Mouse (Mus musculus) kidney, postnatal 10 days (tissue): ENCODE results near the gene Fbxo47.

Source experiments
- DNase-seq: peaks from one replicate; pipeline ENCODE4 v3.0.0; 2021; ENCODE audit warnings: mixed read lengths

The Fbxo47 gene

GRCm38 (mm10) chr11:97829365-97829764 is 54.6 kb downstream of the Fbxo47 start:
- DNase-seq: peak; percentile 4

GRCm38 (mm10) chr11:97827654-97828053 is 56.3 kb downstream of the Fbxo47 start:
- DNase-seq: no peak

DNA sequence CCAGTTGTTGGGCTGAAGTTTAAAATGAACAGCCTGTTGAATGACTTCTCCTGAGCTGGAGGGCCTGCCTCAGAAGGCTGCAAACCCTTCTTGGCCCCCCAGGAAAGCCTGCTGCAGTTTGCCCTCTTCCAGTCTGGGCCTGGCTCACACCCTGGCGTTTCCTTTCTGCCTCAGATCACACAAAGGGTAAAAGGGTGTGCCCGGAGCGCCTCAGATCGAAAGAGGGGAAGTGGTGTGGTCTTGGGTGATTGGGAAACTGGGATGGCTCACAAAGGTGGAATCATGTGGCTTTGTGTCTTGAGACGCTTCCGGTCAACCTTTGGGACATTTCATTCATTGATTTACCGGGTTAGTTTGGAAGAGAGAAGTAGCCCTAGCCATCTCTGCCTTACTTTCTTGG is 57.5 kb downstream of the Fbxo47 start:
- DNase-seq: no peak

DNA sequence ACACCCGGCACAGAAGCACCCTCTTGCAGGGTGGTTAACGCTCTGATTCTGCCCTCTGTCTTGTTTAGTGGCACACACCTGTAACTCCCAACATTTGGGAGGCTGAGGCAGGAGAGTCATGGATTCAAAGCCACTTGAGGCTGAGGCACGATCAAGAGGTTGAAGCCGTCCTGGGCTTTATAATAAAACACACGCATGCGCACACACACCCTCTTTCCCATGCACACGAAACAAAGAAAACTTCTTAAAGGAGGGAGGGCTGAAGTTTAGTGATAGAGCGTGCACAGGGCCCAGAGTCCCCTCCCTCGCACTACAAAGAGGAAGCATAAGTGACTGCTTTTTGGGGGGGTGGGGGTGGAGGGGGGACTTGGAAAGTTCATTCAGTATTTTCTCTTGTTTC is 58.0 kb downstream of the Fbxo47 start:
- DNase-seq: no peak

DNA sequence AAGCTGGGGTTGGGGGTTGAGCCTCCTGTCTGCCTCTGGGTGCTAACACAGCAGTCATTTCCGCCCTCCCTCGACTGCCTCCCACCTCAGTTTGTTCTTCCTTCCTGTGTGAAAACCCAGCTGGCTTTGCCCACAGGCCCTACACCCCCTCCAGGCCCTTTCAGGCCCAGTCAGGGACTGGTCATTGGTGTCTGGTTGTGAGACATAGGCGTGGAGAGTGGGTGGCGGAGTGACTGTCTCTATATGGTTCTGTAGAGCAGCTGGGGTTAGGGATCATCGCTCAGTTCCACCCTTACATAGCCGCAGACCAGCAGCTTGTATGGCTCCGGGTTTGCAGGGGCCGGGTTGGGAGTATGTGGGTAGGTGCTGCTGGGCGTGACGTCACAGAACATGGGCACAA is 58.7 kb downstream of the Fbxo47 start:
- no peak for DNase-seq

GRCm38 (mm10) chr11:97824895-97825294 is 59.1 kb downstream of the Fbxo47 start:
- DNase-seq: no peak

DNA sequence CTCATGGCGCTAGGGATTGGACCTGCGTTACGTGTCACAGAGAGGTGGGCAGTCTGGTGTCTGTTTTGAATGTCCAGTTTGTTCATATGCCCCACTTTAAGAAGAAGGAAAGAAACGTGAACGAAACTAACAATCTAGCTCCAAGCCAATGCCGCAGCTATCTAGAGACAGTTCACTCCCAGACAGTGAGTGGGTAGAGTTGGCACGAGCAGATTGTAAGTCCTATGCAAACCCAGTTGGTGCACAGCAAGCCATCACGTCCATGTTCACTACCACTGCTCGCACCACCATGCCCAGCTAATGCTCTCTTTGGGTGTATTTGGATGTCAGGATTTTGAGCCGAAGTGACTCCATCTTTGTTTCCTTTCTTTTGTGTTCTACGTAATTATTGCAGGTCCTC is 59.8 kb downstream of the Fbxo47 start:
- no peak for DNase-seq

DNA sequence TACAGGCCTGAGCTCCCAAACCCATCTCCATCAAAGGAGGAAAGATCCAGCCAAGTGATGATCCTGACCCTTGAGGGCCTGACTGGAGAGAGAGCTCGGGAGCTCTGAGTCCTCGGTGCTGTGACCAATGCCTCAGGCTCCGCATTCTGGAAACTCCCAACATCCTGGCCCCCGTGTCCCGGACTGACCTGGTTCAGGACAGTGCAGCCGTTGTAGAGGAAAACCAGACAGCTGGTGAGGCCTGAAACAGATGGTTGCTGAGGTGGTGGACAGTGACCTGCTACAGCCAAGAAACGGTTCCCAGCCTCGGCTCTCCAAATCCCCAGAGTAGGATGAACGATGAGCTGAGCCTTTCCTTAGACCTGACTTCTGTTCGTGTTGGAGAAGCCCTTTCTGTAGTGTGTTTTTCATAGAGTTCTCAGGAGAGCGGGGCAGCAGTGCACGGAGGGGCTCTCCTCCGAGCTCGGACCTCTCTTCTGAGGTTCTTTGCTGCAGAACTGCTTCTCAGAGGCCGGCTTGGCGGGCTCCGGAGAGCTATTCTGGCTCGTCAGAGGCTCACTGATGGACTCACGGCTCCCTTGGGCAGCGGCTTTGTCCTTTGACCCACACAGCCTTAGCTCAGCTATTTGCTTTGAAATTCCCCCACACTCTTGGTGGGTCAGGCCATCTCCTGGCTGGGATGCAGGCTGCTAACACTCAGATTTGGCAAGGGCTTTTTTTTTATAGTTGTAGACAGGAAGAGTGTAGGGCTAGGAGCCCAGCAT is 60.9 kb downstream of the Fbxo47 start:
- peak; percentile 72 for DNase-seq

GRCm38 (mm10) chr11:97821401-97822064 is 62.4 kb downstream of the Fbxo47 start:
- DNase-seq: no peak

DNA sequence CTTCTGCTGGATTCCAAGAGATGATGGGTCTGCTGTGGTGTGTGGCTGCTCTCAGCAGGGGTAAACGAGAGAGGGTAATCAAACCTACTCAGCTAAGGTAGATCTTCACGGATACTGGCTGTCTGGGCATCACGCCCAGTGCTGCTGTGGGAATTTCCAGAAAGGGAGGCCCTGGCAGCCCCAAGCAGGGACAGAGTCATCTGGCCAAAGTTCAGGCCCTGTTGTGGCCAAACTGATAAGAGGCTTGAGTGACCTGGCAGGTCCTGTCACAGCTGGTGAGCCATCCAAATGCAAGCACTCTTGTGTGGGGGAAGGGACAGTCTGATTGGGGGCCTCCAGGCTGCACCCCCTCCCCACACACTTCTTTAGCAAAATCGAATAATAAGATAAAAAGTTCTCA is 63.1 kb downstream of the Fbxo47 start:
- DNase-seq: peak; percentile 87

DNA sequence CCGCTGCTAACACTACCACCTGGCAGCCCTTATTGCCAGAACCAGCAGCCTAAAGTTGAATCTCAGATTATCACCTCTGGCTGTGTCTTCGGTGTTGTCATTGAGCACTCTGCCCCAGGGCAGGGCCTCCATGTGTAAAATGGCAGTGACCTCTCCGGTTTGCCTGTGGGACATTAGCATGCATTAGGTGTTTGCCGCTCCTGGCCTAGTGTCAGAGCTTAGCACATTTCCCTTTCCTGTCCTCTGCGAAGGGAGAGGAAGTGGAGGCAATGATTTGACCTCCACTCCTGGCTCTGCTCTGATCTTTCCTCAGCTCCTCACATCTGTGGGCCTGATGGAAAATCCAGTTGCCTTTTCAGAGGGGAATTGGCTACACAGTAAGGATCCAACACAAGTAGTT is 64.0 kb downstream of the Fbxo47 start:
- no peak for DNase-seq

DNA sequence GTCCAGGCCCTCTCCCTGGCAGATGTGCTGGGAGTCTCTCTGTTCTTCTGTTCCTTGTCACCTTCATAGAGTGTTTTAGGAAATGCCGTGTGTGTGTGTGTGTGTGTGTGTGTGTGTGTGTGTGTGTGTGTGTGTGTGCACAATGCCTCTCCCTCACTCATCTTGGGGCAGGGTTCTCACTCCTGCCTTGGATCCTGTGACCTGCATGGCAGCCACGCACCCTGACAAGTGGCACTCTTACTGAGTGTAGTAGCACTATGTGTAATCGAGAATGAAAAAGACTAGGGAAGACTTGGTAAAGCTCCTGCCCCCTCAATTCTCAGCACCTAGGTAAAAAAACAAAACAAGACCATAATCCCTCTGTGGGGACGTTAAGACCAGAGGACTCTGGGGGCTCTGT is 64.9 kb downstream of the Fbxo47 start:
- no peak for DNase-seq

DNA sequence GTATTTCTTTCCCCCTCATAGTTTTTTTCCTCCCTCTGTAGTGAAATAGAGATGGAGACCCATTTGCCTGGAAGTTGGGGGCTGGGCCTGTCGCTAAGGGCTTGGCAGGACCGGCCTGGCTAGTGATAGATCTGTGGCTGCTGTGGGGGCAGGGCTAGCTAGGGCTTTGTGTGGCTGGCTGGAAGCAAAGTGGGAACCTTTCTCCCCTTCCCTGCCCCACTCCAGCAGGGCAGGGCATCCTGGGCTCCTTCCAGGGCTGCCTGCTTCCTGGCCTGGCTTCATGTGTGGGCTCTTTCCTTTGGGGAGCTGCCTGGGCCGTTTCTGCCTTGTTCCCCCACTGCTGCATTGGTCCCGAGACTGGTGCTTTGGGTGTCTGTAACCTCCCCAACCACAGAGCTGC is 65.4 kb downstream of the Fbxo47 start:
- DNase-seq: peak; percentile 73

DNA sequence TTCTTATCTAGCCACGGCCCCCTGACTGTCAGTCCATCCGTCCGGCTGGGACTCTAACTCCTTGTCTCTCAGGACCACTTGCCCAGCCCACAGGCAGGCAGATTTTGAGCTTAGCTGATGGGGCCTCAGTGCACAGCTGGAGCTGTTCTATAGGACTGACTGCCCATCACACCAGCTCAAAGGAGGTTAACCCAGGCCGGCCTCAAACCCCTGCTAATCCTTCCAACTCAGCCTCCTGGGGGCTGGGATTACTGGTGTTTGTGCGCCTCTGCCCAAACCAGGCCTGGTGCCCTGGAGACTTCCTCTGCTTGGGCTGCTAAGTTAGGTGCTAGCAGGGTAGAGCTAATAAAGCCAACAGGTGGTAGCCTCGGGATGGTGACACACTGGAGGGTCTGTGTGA is 66.0 kb downstream of the Fbxo47 start:
- DNase-seq: no peak

- DNase-seq: peak; percentile 69
Measured at GRCm38 (mm10) chr11:97817379-97817778, 66.6 kb downstream of the Fbxo47 start.

- no peak for DNase-seq
Measured at GRCm38 (mm10) chr11:97816916-97817315, 67.0 kb downstream of the Fbxo47 start.

GRCm38 (mm10) chr11:97816176-97816575 is 67.8 kb downstream of the Fbxo47 start:
- no peak for DNase-seq

DNA sequence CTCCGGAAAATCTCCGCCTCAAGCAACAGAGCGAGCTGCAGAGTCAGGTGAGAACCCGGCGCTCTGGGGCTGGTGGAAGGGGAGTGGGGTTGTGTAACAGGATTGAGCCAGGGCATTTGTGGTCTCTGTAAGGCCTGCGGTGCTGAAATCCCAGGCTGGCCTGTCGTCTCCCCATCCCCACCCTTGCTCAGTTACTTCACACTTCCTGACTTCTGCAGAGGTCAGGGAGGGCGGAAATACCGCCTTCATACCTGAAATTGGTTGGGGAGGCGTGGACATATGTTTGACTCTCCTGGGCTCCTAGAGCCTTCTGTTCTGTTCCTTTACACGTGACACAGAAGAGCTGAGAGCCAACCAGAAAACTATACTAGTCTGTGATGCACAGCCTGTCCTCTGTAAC is 68.2 kb downstream of the Fbxo47 start:
- DNase-seq: no peak

GRCm38 (mm10) chr11:97813746-97814515 is 70.0 kb downstream of the Fbxo47 start:
- DNase-seq: peak; percentile 78

- no peak for DNase-seq
Measured at GRCm38 (mm10) chr11:97813085-97813484, 70.9 kb downstream of the Fbxo47 start.

- DNase-seq: no peak
Measured at GRCm38 (mm10) chr11:97812491-97812921, 71.4 kb downstream of the Fbxo47 start.

GRCm38 (mm10) chr11:97811569-97812362 is 72.2 kb downstream of the Fbxo47 start:
- peak; percentile 83 for DNase-seq

GRCm38 (mm10) chr11:97810970-97811369 is 73.0 kb downstream of the Fbxo47 start:
- DNase-seq: no peak
